Mouse (Mus musculus): ENCODE results near the gene Gabrg3. TPM values are rescaled to one million over a fixed set of nuclear protein-coding genes. Genes with fewer than 3 reads are reported as not detected.

Gabrg3 gene
- polyA plus RNA-seq, 1 experiment from 2014 or later, result 0.69 TPM

DNA sequence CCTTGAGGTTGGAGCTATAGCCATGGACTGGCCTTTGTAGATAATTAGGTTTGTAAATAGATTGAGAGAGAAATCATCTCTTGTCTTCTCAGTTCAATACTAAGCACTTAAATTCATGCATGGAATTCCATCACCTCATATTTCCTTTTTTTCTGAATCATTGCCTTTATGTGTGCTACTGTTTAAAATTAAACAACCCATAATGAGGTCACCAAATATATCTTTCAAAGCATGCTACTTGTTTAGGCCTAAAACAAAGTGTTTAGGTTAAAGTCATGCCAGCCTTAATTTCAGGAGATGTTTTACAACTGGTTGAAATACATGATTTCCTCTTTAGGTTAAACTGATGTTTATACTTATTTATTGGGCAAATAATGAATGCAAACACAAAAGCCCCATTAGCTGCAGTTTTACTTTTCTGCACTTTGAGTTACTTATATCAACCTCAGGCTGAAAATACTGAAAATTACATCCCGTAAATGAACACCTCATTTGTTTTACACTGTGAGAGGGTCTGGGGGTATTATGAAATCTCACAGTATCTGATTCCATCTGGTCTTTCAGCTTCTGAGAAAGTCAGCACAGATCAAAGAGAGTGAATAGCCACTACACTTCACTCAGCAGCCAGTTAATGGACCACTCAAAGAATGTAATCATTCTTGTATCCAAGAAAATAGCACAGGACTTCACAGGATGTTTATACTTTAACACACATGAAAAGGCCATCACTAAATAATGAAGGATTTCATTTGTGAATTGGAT lies 519.5 kb downstream of the Gabrg3 start:
- H3K27me3 ChIP-seq, result no peaks in the 10 kb centered on the region
- no peaks in the 10 kb centered on the region for H3K4me1 ChIP-seq (replicated peaks)
- no peaks in the 10 kb centered on the region for H3K9me3 ChIP-seq (replicated peaks)
- H3K27ac ChIP-seq, result no peak overlapping the region
- H3K4me2 ChIP-seq, result no peak overlapping the region
- 59% methylated on average over 1 of the region's 1 CpGs for WGBS
- H3K9ac ChIP-seq, result no peak overlapping the region
- ATAC-seq (replicated peaks; ENCODE audit: insufficient number of reproducible peaks, insufficient read depth, low FRiP score, low read depth), result no peak
- H3K4me3 ChIP-seq, result no peak overlapping the region
- H3K36me3 ChIP-seq, result no peaks in the 10 kb centered on the region

GRCm38 (mm10) chr7:56843565-56843964 lies 543.4 kb downstream of the Gabrg3 start:
- WGBS, result 82% methylated on average over 5 of the region's 5 CpGs
- H3K4me3 ChIP-seq, result no peak overlapping the region
- H3K4me1 ChIP-seq (replicated peaks), result no peaks in the 10 kb centered on the region
- H3K9me3 ChIP-seq (replicated peaks), result no peaks in the 10 kb centered on the region
- no peak for ATAC-seq (replicated peaks; ENCODE audit: insufficient number of reproducible peaks, insufficient read depth, low FRiP score, low read depth)
- H3K27me3 ChIP-seq, result no peaks in the 10 kb centered on the region
- no peak overlapping the region for H3K27ac ChIP-seq
- H3K36me3 ChIP-seq, result no peaks in the 10 kb centered on the region
- H3K4me2 ChIP-seq, result no peak overlapping the region
- H3K9ac ChIP-seq, result no peak overlapping the region

GRCm38 (mm10) chr7:56825446-56825845 lies 561.5 kb downstream of the Gabrg3 start:
- no peak overlapping the region for H3K4me2 ChIP-seq
- no peak overlapping the region for H3K4me3 ChIP-seq
- H3K4me1 ChIP-seq (replicated peaks), result no peaks in the 10 kb centered on the region
- no peaks in the 10 kb centered on the region for H3K36me3 ChIP-seq
- 78% methylated on average over 6 of the region's 6 CpGs for WGBS
- no peak for ATAC-seq (replicated peaks; ENCODE audit: insufficient number of reproducible peaks, insufficient read depth, low FRiP score, low read depth)
- H3K9ac ChIP-seq, result no peak overlapping the region
- no peak overlapping the region for H3K27ac ChIP-seq
- H3K9me3 ChIP-seq (replicated peaks), result no peaks in the 10 kb centered on the region
- no peaks in the 10 kb centered on the region for H3K27me3 ChIP-seq

- Histone ChIP-seq H3K4me2 (no peak overlapping the region), H3K9ac (no peak overlapping the region), H3K9me3 (replicated peaks) (no peaks in the 10 kb centered on the region), H3K36me3 (no peaks in the 10 kb centered on the region), H3K27me3 (no peaks in the 10 kb centered on the region), H3K4me3 (no peak overlapping the region), H3K27ac (no peak overlapping the region), H3K4me1 (replicated peaks) (no peaks in the 10 kb centered on the region)
- 68% methylated on average over 1 of the region's 1 CpGs for WGBS
- ATAC-seq (replicated peaks; ENCODE audit: insufficient number of reproducible peaks, insufficient read depth, low FRiP score, low read depth), result no peak
These were observed 585.1 kb downstream of the Gabrg3 start for GRCm38 (mm10) chr7:56801841-56802240.

DNA sequence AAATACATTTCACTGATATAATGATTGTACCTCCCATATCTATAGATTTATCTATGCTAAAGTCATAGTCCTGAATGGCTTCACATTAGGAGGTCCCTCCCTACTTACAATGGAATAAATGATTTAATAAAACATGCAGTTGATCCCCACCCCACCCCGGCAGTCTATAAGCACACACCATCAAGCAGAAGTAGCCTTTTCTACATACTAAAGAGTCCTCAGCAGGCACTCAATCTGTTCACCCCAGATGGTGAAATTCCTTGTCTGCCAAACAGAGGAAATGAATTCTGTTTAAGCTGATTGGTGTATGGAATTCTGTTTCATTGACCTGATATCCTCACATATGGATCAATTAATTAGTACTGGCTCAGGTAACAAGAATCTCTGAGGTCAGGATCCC lies 607.9 kb downstream of the Gabrg3 start:
- Histone ChIP-seq H3K9me3 (replicated peaks) (no peaks in the 10 kb centered on the region), H3K4me2 (no peak overlapping the region), H3K27me3 (no peaks in the 10 kb centered on the region), H3K4me1 (replicated peaks) (no peaks in the 10 kb centered on the region), H3K36me3 (no peaks in the 10 kb centered on the region), H3K9ac (no peak overlapping the region), H3K4me3 (no peak overlapping the region), H3K27ac (no peak overlapping the region)
- ATAC-seq (replicated peaks; ENCODE audit: insufficient number of reproducible peaks, insufficient read depth, low FRiP score, low read depth), result no peak
- 73% methylated on average over 1 of the region's 1 CpGs for WGBS

GRCm38 (mm10) chr7:56768216-56768615 lies 618.8 kb downstream of the Gabrg3 start:
- H3K4me3 ChIP-seq, result no peak overlapping the region
- no peaks in the 10 kb centered on the region for H3K4me1 ChIP-seq (replicated peaks)
- H3K9ac ChIP-seq, result no peak overlapping the region
- H3K27me3 ChIP-seq, result no peaks in the 10 kb centered on the region
- H3K9me3 ChIP-seq (replicated peaks), result no peaks in the 10 kb centered on the region
- H3K4me2 ChIP-seq, result no peak overlapping the region
- no peak overlapping the region for H3K27ac ChIP-seq
- H3K36me3 ChIP-seq, result no peaks in the 10 kb centered on the region
- no peak for ATAC-seq (replicated peaks; ENCODE audit: insufficient number of reproducible peaks, insufficient read depth, low FRiP score, low read depth)
- 51% methylated on average over 4 of the region's 4 CpGs for WGBS

DNA sequence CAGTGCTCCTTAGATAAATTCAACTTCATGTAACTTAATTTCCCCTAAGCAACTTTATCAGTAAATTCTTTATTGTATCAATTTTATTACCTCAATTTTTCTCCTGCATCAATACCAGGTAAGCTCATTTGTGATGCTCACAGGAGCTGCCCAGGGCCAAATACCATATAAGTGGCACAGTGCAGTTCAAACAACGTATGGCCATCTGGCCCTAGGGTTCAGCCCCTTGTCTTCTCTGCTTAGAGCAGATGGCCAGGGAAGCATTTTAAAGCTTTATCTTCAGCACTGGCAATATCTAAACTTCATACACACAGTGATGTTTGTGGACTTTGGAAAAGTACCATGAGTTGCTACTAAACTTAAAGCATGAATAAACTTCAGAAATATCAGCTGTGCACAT lies 619.2 kb downstream of the Gabrg3 start:
- Histone ChIP-seq H3K4me2 (no peak overlapping the region), H3K9me3 (replicated peaks) (no peaks in the 10 kb centered on the region), H3K36me3 (no peaks in the 10 kb centered on the region), H3K4me3 (no peak overlapping the region), H3K9ac (no peak overlapping the region), H3K27ac (no peak overlapping the region), H3K4me1 (replicated peaks) (no peaks in the 10 kb centered on the region), H3K27me3 (no peaks in the 10 kb centered on the region)
- ATAC-seq (replicated peaks; ENCODE audit: insufficient number of reproducible peaks, insufficient read depth, low FRiP score, low read depth), result no peak
- WGBS, result 57% methylated on average over 1 of the region's 1 CpGs

DNA sequence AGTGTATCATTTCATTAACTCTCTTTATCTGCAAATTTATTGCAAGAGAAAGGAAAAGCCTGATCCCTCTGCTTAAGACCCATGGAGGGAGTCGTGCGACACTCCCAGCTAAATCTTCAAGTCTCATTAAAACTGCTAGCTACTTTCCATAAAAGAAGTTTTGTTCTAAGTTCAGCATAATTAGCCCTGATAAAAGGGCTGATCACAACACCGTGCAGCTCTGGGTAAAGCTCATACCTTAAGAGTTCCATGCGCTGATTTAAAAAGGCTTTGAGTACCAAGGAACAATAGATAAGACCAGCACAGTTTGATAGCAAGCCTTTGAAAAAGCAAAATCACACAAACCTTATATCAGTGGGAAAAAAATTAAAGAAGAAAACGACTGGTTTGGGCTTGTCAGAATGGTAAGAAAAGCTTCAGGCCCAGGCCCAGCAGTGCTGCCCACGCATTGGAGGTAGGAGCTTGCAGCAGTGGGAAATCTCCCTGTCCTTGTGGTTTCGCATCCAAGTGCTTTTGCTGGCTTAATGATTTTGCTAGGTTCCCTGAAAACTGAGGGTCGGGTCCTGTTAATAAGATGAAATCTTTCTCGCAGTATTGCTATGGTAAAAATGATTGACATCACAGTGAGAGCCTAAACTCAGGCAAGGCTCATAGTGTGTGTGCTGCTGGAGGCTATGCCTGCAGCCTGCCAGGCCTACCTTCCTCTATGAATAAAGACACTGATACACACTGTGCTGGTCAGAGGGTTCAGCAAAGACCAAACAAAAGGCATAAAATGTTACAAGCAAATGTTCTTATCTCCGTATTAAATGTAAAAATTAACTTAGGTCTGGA lies 621.2 kb downstream of the Gabrg3 start:
- Histone ChIP-seq H3K4me2 (no peak overlapping the region), H3K4me1 (replicated peaks) (no peaks in the 10 kb centered on the region), H3K27ac (no peak overlapping the region), H3K9ac (no peak overlapping the region), H3K9me3 (replicated peaks) (no peaks in the 10 kb centered on the region), H3K36me3 (no peaks in the 10 kb centered on the region), H3K27me3 (no peaks in the 10 kb centered on the region), H3K4me3 (no peak overlapping the region)
- no peak for ATAC-seq (replicated peaks; ENCODE audit: insufficient number of reproducible peaks, insufficient read depth, low FRiP score, low read depth)
- 59% methylated on average over 10 of the region's 10 CpGs for WGBS

DNA sequence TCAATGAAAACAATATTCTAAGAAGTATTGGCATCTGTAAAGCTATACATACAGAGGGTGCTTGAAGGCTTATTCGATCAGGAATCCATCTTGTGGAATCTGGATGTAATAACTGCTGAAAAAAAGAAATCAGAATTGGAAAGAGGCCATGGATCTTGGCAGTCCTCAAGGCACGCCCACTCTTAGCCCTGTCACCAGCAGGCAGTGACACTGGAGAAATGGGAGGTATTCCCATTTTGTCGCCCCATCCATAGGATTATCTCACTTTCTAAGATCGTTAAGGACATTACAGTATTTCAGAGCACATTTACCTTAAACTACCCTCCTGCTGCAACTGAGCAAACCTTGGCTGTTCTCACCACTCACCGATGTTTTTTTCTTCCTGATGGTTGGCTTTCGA lies 657.8 kb downstream of the Gabrg3 start:
- Histone ChIP-seq H3K9ac (no peak overlapping the region), H3K9me3 (replicated peaks) (no peaks in the 10 kb centered on the region), H3K4me2 (no peak overlapping the region), H3K36me3 (no peaks in the 10 kb centered on the region), H3K27me3 (no peaks in the 10 kb centered on the region), H3K27ac (no peak overlapping the region), H3K4me1 (replicated peaks) (no peaks in the 10 kb centered on the region), H3K4me3 (no peak overlapping the region)
- no peak for ATAC-seq (replicated peaks; ENCODE audit: insufficient number of reproducible peaks, insufficient read depth, low FRiP score, low read depth)
- 68% methylated on average over 6 of the region's 6 CpGs for WGBS

Other genes starting within 250 kb of the Gabrg3 start
- 0.82 and 1.5 TPM in 2 replicates for gene Gabrb3, start 32.5 kb upstream of the Gabrg3 start, polyA plus RNA-seq (2015; fragmentation: Nextera tagmentation; extraction: Ambion mirVana)
- 0.13 and 0.14 TPM in 2 replicates for gene Gabra5, start 122.9 kb upstream of the Gabrg3 start, polyA plus RNA-seq (2015; fragmentation: Nextera tagmentation; extraction: Ambion mirVana)

Measured in heart, embryonic 15.5 days (tissue).